Mouse (Mus musculus): ENCODE measurements at regions not wholly inside any gene's neighbourhood (a gene's known extent, or its start where the extent isn't known, plus 50 kb on each side); places are given as distances from the start of the nearest gene placed in this dataset.

DNA sequence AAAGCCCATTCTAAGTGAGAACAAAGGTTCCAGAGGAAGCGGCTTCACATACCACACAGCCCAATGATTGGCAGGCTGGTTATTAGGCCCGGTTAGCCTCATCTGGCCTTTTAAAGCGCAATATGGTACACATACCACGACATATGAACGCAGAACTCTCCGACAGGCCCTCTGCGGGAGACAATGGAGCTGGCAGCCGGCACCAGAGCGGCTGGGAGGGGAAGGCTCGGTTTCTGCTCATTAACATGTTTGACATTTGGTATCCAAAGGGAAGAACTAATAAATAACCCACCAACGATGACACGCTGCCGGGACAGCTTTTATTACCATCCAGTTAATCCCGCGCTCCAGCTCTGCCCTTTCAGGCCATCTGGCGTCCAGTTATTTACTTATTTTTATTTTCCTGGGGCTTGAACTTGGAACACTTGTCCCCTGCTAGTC is 70.6 kb downstream of the Mis18a start:
- TF ChIP-seq CTCF (IDR thresholded peaks at IDR 0.05) (no peak), POLR2A (IDR thresholded peaks at IDR 0.05; ENCODE audit: insufficient read depth, low read depth, low read length) (no peak), EP300 (IDR thresholded peaks at IDR 0.05; ENCODE audit: insufficient read depth, low read depth, low read length) (no peak)
